Mouse (Mus musculus): ENCODE measurements around the gene Btbd9.

DNA sequence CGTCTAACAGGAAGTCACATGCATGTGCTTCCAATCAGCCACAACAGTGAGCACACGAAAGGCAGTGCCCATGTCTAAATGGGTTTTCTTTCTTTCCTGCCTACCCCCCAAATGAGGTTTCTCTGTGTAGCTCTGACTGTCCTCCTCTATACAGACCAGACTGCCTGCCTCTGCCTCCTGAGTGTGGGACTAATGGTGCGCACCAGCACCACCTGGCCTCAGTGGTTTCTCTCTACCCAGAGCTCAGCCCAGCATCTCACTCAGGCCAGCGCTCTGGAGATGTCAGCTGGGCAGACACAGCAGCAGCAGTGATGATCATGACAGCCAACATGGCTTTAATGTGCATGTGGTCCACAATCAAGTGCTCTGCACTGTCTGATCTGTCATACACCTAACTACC, 299.8 kb downstream of the Btbd9 start:
- no peak for TF ChIP-seq NELFE (IDR thresholded peaks at IDR 0.05; ENCODE audit: low read depth, low read length)
- TF ChIP-seq MXI1 (IDR thresholded peaks at IDR 0.05; ENCODE audit: low read depth, low read length) = no peak
- no peak for TF ChIP-seq E2F4 (IDR thresholded peaks at IDR 0.05; ENCODE audit: borderline replicate concordance, low read depth, low read length)
- TF ChIP-seq CTCF (IDR thresholded peaks at IDR 0.05 in 2 of 3, conservative IDR thresholded peaks at IDR 0.05 in 1 of 3; ENCODE audit: control insufficient read depth in 1 of 3, insufficient read depth in 1 of 3, low read depth in 2 of 3, low read length in 3 of 3, poor library complexity in 1 of 3, severe bottlenecking in 1 of 3) = no peak
- no peak for TF ChIP-seq MAZ (IDR thresholded peaks at IDR 0.05; ENCODE audit: low read depth, low read length)
- no peak for TF ChIP-seq HCFC1 (IDR thresholded peaks at IDR 0.05; ENCODE audit: low read depth, low read length)
- no peak for TF ChIP-seq SMC3 (IDR thresholded peaks at IDR 0.05; ENCODE audit: low read depth, low read length)

Data from MEL (cell line).